Mouse (Mus musculus): Measurements from ENCODE around the gene Inpp5k.
"Not testable (repeated sequence)": the region's sequence is repeated elsewhere in the genome, so short reads cannot be mapped to it uniquely, and the experiment has no call there.

Inpp5k gene

DNA sequence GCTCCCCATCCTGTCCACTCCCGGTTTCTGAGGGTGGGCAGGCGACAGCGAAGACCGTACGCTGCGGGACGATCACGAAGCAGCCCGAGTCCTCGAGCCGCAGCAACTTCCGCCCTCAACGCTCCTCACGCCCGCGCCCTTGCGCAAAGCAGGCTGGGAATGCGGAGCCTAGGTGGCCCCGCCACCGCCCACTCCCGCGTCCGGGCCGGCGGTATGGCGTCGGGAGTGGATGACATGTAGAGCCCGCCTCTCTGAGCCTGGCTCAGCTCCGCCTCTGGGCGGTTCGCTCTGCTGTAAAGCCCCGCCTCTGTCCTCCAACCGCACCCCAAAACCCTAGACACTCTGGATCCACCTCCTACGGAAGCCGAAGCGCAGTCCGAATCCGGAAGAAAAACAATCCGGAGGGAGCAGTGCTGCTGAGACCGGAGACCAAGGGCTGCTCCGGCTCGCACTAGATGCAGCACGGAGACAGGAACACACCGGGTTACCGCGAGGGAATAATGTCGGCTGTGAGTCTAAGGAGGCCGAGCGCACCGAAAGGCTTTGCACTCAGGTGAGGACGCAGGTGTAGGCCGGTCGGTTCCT is at the start of gene Inpp5k:
Gene Inpp5k, plus strand, starts transcription at position 344 of the 585 bp plus-strand sequence.
- DNase-seq (ENCODE audit: low spot score) = peak; percentile 98

DNA sequence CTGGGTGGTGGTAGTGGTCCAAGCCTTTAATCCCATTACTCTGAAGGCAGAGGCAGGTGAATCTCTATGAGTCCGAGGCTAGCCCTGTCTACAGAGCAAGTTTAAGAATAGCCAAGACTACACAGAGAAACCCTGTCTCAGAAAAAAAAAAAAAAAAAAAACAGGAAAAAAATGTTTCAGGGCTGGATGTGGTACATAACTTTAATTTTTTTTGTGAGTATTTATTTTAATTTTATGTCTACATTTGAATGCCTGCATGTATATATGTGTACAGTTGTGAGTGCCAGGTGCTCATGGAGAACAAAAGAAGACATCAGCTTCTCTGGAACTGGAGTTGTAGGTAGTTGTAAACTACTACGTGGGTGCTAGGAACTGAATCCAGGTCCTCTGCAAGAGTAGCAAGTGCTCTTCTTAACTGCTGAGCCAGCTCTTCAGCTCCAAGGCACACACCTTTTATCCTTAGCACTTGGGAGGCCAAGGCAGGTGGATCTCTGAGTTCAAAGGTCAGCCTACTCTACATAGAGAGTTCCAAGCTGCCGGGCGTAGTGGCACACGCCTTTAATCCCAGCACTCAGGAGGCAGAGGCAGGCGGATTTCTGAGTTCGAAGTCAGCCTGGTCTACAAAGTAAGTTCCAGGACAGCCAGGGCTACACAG is 49.2 kb upstream of the Inpp5k start:
- DNase-seq (ENCODE audit: low spot score) = no peak

DNA sequence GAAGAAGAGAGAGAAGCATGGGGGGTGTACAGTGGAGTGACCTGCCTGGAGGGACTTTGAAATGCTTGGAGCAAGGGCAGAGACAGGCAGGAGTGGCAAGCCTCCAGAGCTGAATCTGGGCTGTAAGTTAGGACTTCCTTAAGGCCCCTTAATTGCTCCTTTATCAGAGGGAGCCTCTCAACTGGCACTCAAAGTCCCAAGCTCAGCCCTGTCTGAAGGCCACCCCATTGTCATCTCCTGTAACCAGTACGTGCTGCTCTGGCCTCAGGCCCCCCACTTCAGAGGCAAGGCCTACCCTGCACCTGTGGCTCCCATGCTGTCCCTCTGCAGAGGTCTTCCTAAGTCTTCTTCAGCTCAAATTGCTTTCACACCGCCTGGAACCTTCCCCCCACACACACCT is 47.3 kb upstream of the Inpp5k start:
- no peak for DNase-seq (ENCODE audit: low spot score)

- DNase-seq (ENCODE audit: low spot score) = no peak
Measured at GRCm38 (mm10) chr11:75585061-75585460, 45.7 kb upstream of the Inpp5k start.

GRCm38 (mm10) chr11:75585978-75586377 is 44.8 kb upstream of the Inpp5k start:
- DNase-seq (ENCODE audit: low spot score) = no peak

- no peak for DNase-seq (ENCODE audit: low spot score)
Measured at GRCm38 (mm10) chr11:75586963-75587362, 43.8 kb upstream of the Inpp5k start.

DNA sequence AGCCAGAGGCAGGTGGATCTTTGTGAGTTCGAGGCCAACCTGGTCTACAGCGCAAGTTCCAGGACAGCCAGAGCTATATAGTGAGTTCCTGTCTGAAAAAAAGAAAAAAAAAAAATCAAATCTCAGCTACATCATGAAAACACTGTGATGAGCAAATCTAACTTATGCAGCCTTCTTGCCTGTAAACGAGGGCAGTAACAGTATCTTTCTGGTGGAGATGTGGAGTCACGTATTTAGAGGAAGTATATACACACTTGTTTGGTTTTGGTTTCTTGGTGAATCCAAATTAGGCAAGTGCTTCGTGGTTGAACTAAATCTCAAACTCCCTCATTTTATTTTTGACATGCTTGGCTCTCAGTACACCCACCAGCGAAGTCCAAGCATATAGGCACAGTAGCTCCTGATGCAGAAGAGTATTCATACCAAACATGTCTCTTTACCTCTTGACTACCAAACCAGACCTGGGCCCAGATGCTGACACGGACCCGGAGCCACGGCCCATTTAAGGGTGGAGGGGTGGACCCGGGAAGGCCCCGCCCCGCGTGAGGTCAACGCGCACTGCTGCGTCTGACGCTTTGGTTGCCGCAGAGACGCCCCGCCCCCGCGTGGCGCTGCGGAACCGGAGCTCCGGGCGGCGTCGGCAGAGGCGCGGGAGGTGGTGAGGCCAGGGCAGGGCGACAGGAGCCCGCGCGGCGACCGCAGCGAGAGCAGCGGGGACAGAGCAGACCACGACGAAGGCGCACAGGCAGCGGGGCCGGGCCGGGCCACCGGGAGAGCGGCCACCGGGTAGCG is 43.1 kb upstream of the Inpp5k start, which contains the start of gene Pitpna:
Gene Pitpna, plus strand, starts transcription at position 605 of the 792 bp plus-strand sequence.
- peak; percentile 96 for DNase-seq (ENCODE audit: low spot score)

DNA sequence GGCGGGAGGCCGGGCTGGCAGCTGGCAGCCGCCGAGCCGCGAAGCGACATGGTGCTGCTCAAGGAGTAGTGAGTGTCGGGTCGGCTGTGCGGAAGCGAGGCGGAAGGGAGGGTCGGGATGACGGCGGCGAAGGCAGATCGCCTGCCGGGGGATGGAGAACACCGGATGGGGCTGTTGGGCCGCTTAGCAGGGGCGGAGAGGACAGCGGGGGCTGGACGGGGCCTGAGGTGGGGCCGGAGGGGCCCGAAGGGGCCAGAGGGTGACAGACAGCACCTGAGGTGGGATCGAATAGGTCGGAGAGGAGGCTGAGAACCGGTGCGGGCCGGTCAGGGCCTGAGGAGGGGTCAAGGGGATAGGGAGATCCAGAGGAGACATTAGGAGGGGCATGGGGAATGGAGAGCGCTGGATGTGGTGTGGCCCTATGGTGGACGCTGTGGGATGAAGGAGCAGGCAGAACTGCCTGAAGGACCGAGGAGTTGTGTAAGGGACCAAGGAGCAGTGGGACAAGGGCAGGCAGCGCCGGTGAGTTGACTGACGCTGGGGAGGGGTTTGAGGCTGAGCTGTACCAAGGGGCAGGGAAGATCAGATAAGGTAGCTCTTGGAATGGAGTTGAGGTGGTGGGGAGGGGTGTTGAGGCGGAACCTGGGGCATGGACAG is 42.4 kb upstream of the Inpp5k start:
- DNase-seq (ENCODE audit: low spot score) = peak; percentile 83

DNA sequence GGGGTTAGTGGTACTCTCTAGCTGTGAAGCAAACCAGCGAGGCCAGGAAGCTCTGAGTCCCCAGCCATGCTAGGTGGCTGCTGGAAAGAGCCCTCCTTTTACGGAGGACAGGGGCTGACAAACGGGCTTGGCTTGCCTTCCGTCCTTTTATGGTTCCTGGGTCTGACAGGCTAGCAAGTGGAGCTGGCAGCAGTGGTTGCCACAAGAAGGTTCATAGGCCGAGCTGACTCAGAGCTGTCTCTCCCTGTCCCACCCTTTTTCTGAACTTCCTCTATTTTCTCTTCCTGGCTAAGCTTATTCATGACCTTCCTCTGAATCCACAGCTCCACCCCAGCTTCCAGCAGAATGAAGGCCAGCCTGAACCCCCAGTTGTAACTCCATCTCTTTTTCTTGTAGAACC is 38.2 kb upstream of the Inpp5k start:
- no peak for DNase-seq (ENCODE audit: low spot score)

DNA sequence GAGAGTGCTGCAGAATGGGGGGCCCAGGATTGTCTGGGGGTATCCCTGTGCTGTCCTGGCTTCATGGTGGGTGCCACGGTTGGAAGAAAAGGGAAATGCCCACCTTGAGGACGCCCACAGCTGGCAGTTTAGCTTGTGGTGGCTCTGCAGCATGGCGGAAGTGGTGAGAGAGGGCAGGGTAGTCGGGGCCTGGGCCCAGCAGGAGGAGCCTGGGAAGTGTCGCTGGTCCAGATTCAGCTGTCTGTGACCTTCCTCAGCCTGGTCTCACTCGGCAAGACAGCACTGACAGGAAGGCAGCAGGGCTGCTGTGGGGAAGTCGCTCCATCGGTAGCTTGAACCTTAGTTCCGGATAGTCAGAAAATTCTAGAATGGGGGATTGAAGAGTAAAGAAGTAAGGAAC is 36.4 kb upstream of the Inpp5k start:
- DNase-seq (ENCODE audit: low spot score) = peak; percentile 42

DNA sequence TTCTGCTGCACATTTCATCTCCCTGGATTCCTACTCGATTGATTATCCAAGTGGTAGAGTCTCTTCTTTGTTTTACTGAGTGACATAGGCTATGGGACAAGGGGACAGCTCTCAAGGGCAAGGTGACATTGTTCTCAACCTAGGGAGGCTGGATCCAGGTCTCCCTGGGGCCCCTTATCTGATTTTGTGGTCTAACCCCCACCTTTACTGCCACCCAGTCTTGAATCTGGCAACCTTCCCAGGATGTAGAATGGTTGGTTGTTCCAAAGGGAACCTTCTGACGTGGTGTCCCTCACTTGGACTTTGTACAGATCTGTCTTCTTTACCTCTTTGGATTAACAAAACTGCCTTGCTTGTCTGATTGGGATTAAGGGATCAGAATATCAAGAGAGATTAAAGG is 35.4 kb upstream of the Inpp5k start:
- DNase-seq (ENCODE audit: low spot score) = no peak

DNA sequence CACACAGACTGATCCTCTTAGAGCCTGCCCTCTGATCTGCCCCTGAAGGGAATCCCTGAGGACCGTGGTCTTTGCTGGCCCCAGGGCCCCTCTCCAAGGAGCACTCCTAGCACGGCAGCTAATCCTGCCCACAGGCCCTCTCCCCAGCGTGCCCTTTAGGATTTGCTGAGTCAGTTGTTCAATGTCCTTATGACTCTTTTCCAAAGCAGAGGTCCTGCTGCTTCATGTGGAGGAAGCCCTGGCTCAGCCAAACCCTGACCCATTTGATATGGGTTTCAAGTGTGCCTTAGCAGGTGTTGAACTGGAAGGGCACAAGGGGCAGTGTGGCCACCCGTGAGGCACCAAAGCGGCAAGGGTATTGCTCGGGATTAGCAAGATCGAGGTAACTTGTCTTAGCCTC is 35.0 kb upstream of the Inpp5k start:
- no peak for DNase-seq (ENCODE audit: low spot score)

GRCm38 (mm10) chr11:75596726-75597255 is 34.0 kb upstream of the Inpp5k start:
- DNase-seq (ENCODE audit: low spot score) = no peak

GRCm38 (mm10) chr11:75598004-75598403 is 32.8 kb upstream of the Inpp5k start:
- no peak for DNase-seq (ENCODE audit: low spot score)

GRCm38 (mm10) chr11:75599802-75600201 is 31.0 kb upstream of the Inpp5k start:
- not testable (repeated sequence) for DNase-seq (ENCODE audit: low spot score)

DNA sequence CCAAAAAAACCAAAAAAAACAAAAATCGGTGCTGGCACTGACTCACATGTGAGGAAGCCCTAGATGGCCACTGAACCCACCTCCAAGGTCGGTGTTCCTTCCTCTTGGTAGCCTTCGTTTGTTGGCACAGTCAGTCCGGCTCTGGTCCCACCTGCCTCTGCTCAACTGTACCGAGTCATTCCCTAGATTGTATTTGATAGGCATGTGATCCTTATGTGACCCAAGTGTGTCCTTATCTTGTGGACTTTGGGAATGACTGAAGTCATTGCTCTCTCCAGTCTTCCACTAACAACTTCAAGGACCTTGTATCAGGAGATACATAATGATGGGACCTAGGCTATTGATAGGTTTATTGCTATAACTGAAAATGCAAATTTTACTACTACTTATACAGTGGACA is 26.0 kb upstream of the Inpp5k start:
- no peak for DNase-seq (ENCODE audit: low spot score)

DNA sequence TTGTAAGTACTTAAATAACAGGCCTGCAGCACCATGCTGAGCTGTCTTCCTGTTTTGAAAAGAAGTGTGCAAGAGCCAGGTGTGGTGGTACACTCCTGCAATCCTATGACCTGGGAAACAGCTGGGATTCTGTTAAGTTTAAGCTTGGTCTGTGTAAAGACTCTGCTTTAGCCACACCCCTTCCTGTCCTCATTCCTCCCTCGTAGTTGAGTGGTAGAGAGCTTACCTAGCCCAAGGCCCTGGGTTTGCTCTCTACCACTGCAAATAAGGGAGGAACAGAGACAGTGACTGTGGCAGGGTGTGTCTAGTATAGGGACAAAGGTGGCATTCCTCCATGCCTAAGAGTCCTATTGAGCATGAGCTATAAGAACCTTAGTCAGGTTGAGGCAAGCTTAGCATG is 25.5 kb upstream of the Inpp5k start:
- DNase-seq (ENCODE audit: low spot score) = no peak

- no peak for DNase-seq (ENCODE audit: low spot score)
Measured at GRCm38 (mm10) chr11:75608776-75609175, 22.0 kb upstream of the Inpp5k start.

DNA sequence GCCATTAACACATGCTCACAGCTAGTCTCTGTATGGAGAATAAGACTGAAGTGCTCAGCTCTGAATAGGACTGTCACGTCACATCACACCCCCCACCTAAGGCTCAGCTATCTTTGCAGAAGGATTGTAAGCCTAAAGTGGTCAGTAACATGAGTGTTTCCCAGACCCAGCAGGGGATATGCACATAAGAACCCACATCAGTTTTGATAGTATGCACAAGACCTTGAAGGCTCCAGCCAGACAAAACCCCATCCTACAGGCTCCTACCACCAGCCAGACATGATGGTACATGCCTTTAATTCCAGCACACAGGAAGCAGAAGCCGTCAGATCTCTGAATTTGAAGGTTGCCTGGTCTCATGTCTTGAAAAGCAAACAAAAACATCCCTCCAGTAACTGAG is 20.8 kb upstream of the Inpp5k start:
- DNase-seq (ENCODE audit: low spot score) = no peak

DNA sequence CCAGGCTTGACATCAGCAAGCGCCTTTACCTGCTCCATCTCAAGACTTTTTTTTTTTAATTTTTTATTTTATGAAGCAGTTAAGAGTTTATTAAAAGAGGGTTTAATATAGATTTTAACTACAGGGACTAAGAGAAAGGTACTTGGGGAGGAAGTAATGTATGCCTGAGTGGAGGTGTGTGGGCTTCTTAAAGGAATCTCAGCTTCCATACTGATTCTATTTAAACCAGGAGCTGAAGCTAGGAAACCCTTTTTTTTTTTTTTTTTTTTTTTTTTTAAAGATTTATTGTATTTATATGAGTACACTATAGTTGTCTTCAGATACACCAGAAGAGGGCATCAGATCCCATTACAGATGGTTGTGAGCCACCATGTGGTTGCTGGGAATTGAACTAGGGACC is 16.0 kb upstream of the Inpp5k start:
- DNase-seq (ENCODE audit: low spot score) = no peak

- no peak for DNase-seq (ENCODE audit: low spot score)
Measured at GRCm38 (mm10) chr11:75615556-75615955, 15.2 kb upstream of the Inpp5k start.

- peak; percentile 42 for DNase-seq (ENCODE audit: low spot score)
Measured at GRCm38 (mm10) chr11:75619133-75619532, 11.7 kb upstream of the Inpp5k start.
